Mouse (Mus musculus) brain, embryonic 18.5 days (tissue): Measurements from ENCODE around the gene Gga1.
"Not testable (repeated sequence)": the region's sequence is repeated elsewhere in the genome, so short reads cannot be mapped to it uniquely, and the experiment has no call there.

Source experiments
- DNase-seq: peaks from one replicate; pipeline ENCODE4 v3.0.0-alpha.2; 2012; ENCODE audit warnings: low read depth, low spot score

The Gga1 gene

GRCm38 (mm10) chr15:78845321-78845720 lies 31.7 kb upstream of the Gga1 start:
- no peak for DNase-seq

- DNase-seq, result no peak
These were observed 31.1 kb upstream of the Gga1 start for GRCm38 (mm10) chr15:78845867-78846266.

GRCm38 (mm10) chr15:78846352-78846751 lies 30.6 kb upstream of the Gga1 start:
- DNase-seq, result no peak

GRCm38 (mm10) chr15:78846805-78847204 lies 30.2 kb upstream of the Gga1 start:
- DNase-seq, result not testable (repeated sequence)

GRCm38 (mm10) chr15:78848467-78848866 lies 28.5 kb upstream of the Gga1 start:
- no peak for DNase-seq

GRCm38 (mm10) chr15:78849485-78849884 lies 27.5 kb upstream of the Gga1 start:
- no peak for DNase-seq

- no peak for DNase-seq
These were observed 26.7 kb upstream of the Gga1 start for GRCm38 (mm10) chr15:78850059-78850824.

- DNase-seq, result no peak
These were observed 26.0 kb upstream of the Gga1 start for GRCm38 (mm10) chr15:78850944-78851343.

GRCm38 (mm10) chr15:78851505-78852153 lies 25.4 kb upstream of the Gga1 start:
- DNase-seq, result no peak

- DNase-seq, result no peak
These were observed 21.6 kb upstream of the Gga1 start, which contains the start of gene Lgals2 for GRCm38 (mm10) chr15:78855303-78855965. Gene Lgals2 (minus strand): TSS chr15:78855529.

- DNase-seq, result no peak
These were observed 20.0 kb upstream of the Gga1 start for GRCm38 (mm10) chr15:78857009-78857408.

- DNase-seq, result no peak
These were observed 17.7 kb upstream of the Gga1 start for GRCm38 (mm10) chr15:78859311-78859710.

GRCm38 (mm10) chr15:78859714-78860113 lies 17.3 kb upstream of the Gga1 start:
- no peak for DNase-seq

- no peak for DNase-seq
These were observed 14.7 kb upstream of the Gga1 start for GRCm38 (mm10) chr15:78862280-78862679.

GRCm38 (mm10) chr15:78863154-78863553 lies 13.8 kb upstream of the Gga1 start:
- no peak for DNase-seq

- DNase-seq, result no peak
These were observed 13.1 kb upstream of the Gga1 start for GRCm38 (mm10) chr15:78863852-78864253.

- no peak for DNase-seq
These were observed 8.6 kb upstream of the Gga1 start for GRCm38 (mm10) chr15:78868398-78868797.

GRCm38 (mm10) chr15:78868826-78869233 lies 8.2 kb upstream of the Gga1 start:
- DNase-seq, result no peak

- no peak for DNase-seq
These were observed 7.2 kb upstream of the Gga1 start for GRCm38 (mm10) chr15:78869775-78870174.

GRCm38 (mm10) chr15:78872021-78872608 lies 4.9 kb upstream of the Gga1 start:
- no peak for DNase-seq

GRCm38 (mm10) chr15:78873803-78874435 lies 3.1 kb upstream of the Gga1 start:
- DNase-seq, result no peak

GRCm38 (mm10) chr15:78874989-78875388 lies 2.0 kb upstream of the Gga1 start:
- no peak for DNase-seq
